Mouse (Mus musculus) liver, embryonic 13.5 days (tissue): ENCODE results near the gene Tmem106a. TPM values are rescaled to one million over a fixed set of nuclear protein-coding genes. Genes with fewer than 3 reads are reported as not detected.
A peak's percentile ranks its signal among the peaks of the same experiment; 100 is the strongest.
"Not testable (repeated sequence)": the region's sequence is repeated elsewhere in the genome, so short reads cannot be mapped to it uniquely, and the experiment has no call there.

Experiments
- ATAC-seq: fragments of 200-750 bp; cut with Nextera tagmentation; 2 replicates; pipeline ENCODE4 v1.8.0; 2017; ENCODE audit warnings: low read depth, mild to moderate bottlenecking, moderate number of reproducible peaks, moderate library complexity
- DNase-seq: peaks from one replicate; pipeline ENCODE4 v3.0.0; 2022
- H3K27ac ChIP-seq: fragments of 300-500 bp; sonication (generic); 2 replicates; pipeline ENCODE4 v1.5.1; 2015; ENCODE audit warnings: moderate library complexity, mild to moderate bottlenecking, inconsistent platforms
- H3K27me3 ChIP-seq: fragments of 300-500 bp; sonication (generic); 2 replicates; pipeline ENCODE4 v1.6.1; 2015; ENCODE audit warnings: mild to moderate bottlenecking, inconsistent platforms
- H3K36me3 ChIP-seq: fragments of 300-500 bp; sonication (generic); 2 replicates; pipeline ENCODE4 v1.6.1; 2015; ENCODE audit warnings: mild to moderate bottlenecking, inconsistent platforms
- H3K4me1 ChIP-seq: fragments of 300-500 bp; sonication (generic); replicated peaks from 2 replicates; pipeline ENCODE4 v1.6.1; 2015; ENCODE audit warnings: inconsistent platforms
- H3K4me2 ChIP-seq: fragments of 300-500 bp; sonication (generic); 2 replicates; pipeline ENCODE4 v1.6.1; 2015; ENCODE audit warnings: inconsistent platforms, mild to moderate bottlenecking, moderate library complexity
- H3K4me3 ChIP-seq: fragments of 300-500 bp; sonication (generic); replicated peaks from 2 replicates; pipeline ENCODE4 v1.5.1; 2015; ENCODE audit warnings: mild to moderate bottlenecking, inconsistent platforms
- H3K9ac ChIP-seq: fragments of 300-500 bp; sonication (generic); 2 replicates; pipeline ENCODE4 v1.6.1; 2015; ENCODE audit warnings: mild to moderate bottlenecking, inconsistent platforms
- H3K9me3 ChIP-seq: fragments of 300-500 bp; sonication (generic); replicated peaks from 2 replicates; pipeline ENCODE4 v1.6.1; 2016; ENCODE audit warnings: inconsistent platforms
- WGBS: fragments of 180-500 bp; shearing (Covaris S2); methylation state at CpG from one replicate; pipeline ENCODE4 v1.1.7; 2015; ENCODE audit not compliant: insufficient replicate concordance; 5-methylcytosine and 5-hydroxymethylcytosine counted together
- polyA plus RNA-seq: library from polyadenylated mRNA; unstranded; fragments of >200 nt; fragmentation: Nextera tagmentation; extraction: Ambion mirVana; gene quantifications from 2 replicates; pipeline ENCODE4 v1.2.1, GENCODE M21; 2015

Gene Tmem106a
- polyA plus RNA-seq, 1 experiment from 2014 or later, result 5.7 TPM

GRCm38 (mm10) chr11:101568421-101568820 is 13.6 kb upstream of the Tmem106a start:
- no peak overlapping the region for H3K4me2 ChIP-seq
- H3K27ac ChIP-seq, result no peak overlapping the region
- H3K9me3 ChIP-seq, result no peaks in the 10 kb centered on the region
- ATAC-seq (no peak), DNase-seq (no peak)
- WGBS, result 78% methylated on average over 3 of the region's 3 CpGs
- peaks cover 96% of the 10 kb centered on the region for H3K36me3 ChIP-seq
- H3K4me1 ChIP-seq, result no peaks in the 10 kb centered on the region
- no peak overlapping the region for H3K4me3 ChIP-seq
- no peak overlapping the region for H3K9ac ChIP-seq
- no peaks in the 10 kb centered on the region for H3K27me3 ChIP-seq

DNA sequence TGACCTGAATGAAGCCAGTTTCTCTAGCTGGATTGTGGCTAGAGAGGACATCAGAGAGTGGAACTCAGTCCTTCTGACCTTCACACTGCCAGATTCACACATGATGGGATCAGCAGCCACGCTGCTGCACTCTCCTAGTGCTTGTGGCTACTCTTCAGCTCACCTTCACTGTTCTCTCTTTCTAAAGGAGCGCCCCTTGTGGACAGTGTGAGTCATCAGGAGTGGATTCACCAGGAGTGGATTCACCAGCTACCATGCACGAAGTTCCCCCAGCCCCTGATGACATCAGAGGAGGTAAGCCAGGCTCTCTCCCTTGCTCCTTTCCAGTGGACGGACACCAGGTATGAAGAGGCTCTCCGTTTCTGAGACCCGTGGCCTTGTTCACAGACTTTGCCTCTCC is 5.9 kb upstream of the Tmem106a start:
- H3K4me2 ChIP-seq, result no peak overlapping the region
- no peaks in the 10 kb centered on the region for H3K9me3 ChIP-seq
- ATAC-seq (no peak), DNase-seq (no peak)
- 73% methylated on average over 6 of the region's 6 CpGs for WGBS
- peaks cover under 1% of the 10 kb centered on the region for H3K4me1 ChIP-seq
- H3K27me3 ChIP-seq, result no peaks in the 10 kb centered on the region
- peaks cover 91% of the 10 kb centered on the region for H3K36me3 ChIP-seq
- H3K27ac ChIP-seq, result no peak overlapping the region
- no peak overlapping the region for H3K9ac ChIP-seq
- H3K4me3 ChIP-seq, result no peak overlapping the region

DNA sequence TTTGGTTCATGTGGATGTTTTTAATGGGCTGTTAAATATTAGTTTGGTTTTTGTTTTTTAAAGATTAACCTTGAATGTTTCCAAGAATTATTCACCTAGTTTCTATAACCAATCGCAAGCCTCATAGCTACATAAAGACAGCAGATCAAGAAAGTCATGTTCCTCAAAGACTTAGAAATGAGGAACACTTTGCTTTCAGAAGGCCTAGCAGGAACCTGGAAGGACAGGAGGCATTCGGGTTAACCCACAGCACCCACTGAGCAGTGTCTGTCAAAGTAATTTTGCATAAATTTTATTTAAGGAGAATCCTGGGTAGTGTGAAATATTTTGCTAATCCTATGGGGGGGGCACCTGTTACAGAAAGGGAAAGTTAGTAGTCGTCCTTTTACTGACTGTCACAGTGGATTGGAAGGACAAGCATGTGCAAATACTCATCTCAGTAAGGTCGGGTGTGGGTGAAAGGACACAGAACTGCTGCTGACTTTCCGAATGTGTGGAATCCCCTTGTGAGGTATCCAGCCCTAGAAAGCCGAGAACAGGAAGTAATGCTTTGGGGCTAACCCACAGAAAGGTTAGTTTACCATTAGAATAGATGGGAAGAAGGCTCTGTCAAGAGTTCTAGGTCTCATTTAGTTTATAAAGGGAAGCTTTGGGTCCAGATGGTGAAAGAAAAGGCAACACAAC is 819 bp upstream of the Tmem106a start:
- no peak overlapping the region for H3K4me3 ChIP-seq
- H3K4me2 ChIP-seq, result peak overlapping the region; percentile 71
- H3K27ac ChIP-seq, result peak overlapping the region; percentile 4; the same call in 1 of the 2 replicates

DNA sequence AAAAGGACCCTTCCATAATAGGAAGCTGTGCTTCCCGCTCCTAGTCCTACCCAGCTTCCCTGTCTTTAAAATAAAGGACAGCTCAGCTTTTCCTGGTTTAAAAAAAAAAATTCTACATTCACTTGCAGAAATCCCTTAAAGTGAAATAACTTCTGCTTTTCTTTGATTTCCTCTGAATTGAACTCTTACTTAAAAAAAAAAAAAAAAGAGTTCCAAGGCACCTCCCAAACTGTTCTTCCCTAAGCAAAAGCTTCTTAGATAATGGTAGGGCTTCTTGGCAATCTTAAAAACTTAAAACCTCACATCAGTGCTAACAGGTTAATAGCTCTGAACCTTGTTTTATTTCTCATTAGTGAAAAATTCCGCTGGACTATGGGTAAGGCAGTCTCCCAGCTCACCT is 1.2 kb downstream of the Tmem106a start:
- 85% methylated on average over 2 of the region's 2 CpGs for WGBS

More for the DNA sequence above, 819 bp upstream of the Tmem106a start:
- H3K4me1 ChIP-seq, result peaks cover 19% of the 10 kb centered on the region
- H3K9ac ChIP-seq, result no peak overlapping the region
- 58% methylated on average over 6 of the region's 6 CpGs for WGBS
- no peaks in the 10 kb centered on the region for H3K9me3 ChIP-seq
- no peak for ATAC-seq
- H3K27me3 ChIP-seq, result no peaks in the 10 kb centered on the region
- DNase-seq, result no peak
- peaks cover 45% of the 10 kb centered on the region for H3K36me3 ChIP-seq

DNA sequence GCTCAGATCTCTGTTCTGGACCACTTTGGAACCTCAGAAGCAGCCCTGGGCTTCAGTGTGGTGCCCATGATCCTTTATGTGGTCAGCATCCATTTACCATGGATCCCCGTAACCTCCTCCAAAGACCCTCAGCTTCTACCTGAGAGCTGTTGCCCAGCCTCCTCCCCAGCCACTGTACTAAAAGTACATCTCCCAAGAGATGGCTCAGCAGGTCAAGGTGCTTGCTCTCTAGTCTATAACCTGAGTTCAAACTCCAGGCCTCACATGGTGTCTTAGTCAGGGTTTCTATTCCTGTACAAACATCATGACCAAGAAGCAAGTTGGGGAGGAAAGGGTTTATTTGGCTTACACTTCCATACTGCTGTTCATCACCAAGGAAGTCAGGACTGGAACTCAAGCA is 3.0 kb downstream of the Tmem106a start:
- H3K4me2 ChIP-seq, DNase-seq, H3K4me3 ChIP-seq, ATAC-seq, H3K27me3 ChIP-seq, H3K27ac ChIP-seq, H3K9me3 ChIP-seq, H3K9ac ChIP-seq: not testable (repeated sequence)
- 75% methylated on average over 1 of the region's 1 CpGs for WGBS
- Histone ChIP-seq H3K36me3 (peaks cover 19% of the 10 kb centered on the region), H3K4me1 (peaks cover 31% of the 10 kb centered on the region)

More for the DNA sequence above, 1.2 kb downstream of the Tmem106a start:
- ATAC-seq (no peak), DNase-seq (no peak)
- no peaks in the 10 kb centered on the region for H3K9me3 ChIP-seq
- peaks cover 30% of the 10 kb centered on the region for H3K36me3 ChIP-seq
- H3K27me3 ChIP-seq, result no peaks in the 10 kb centered on the region
- peaks cover 19% of the 10 kb centered on the region for H3K4me1 ChIP-seq
- no peak overlapping the region for H3K4me3 ChIP-seq
- H3K9ac ChIP-seq, result no peak overlapping the region
- no peak overlapping the region for H3K27ac ChIP-seq
- H3K4me2 ChIP-seq, result no peak overlapping the region

DNA sequence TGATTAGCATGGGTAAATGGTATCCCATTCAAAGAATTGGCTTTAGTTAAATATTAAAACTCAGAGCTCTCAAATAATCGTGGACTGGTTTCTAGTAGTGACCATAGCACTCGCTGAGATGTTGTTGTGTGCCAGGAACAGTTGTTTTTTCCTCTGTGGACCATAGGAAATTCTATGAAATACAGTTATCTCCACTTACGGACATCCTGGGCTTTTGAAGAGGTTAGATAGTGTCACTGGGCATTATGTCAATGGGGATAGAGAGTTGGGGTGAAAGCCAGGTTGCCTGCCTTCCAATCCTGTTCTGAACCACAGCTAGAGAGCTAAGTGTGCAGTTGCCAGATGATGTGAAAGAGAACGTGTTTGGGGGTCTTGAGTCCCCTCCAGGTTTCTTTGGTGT is 3.8 kb downstream of the Tmem106a start:
- H3K36me3 ChIP-seq, result peaks cover 11% of the 10 kb centered on the region
- DNase-seq (no peak), ATAC-seq (no peak)
- H3K27ac ChIP-seq, result no peak overlapping the region
- H3K4me2 ChIP-seq, result no peak overlapping the region
- no peaks in the 10 kb centered on the region for H3K9me3 ChIP-seq
- no peak overlapping the region for H3K9ac ChIP-seq
- no peak overlapping the region for H3K4me3 ChIP-seq
- H3K27me3 ChIP-seq, result no peaks in the 10 kb centered on the region
- peaks cover 32% of the 10 kb centered on the region for H3K4me1 ChIP-seq
- 50% methylated on average over 4 of the region's 4 CpGs for WGBS

- Histone ChIP-seq H3K27me3 (no peaks in the 10 kb centered on the region), H3K9ac (no peak overlapping the region), H3K4me3 (no peak overlapping the region), H3K9me3 (no peaks in the 10 kb centered on the region), H3K27ac (no peak overlapping the region), H3K36me3 (peaks cover 6% of the 10 kb centered on the region; the same call in 1 of the 2 replicates), H3K4me1 (peaks cover 16% of the 10 kb centered on the region), H3K4me2 (no peak overlapping the region)
- no peak for ATAC-seq
- DNase-seq, result no peak
- WGBS, result 82% methylated on average over 10 of the region's 10 CpGs
Measured at GRCm38 (mm10) chr11:101587676-101588075, 5.6 kb downstream of the Tmem106a start.

- Histone ChIP-seq H3K4me3 (no peak overlapping the region), H3K4me1 (peaks cover 13% of the 10 kb centered on the region), H3K36me3 (peaks cover 6% of the 10 kb centered on the region; the same call in 1 of the 2 replicates), H3K4me2 (no peak overlapping the region), H3K27me3 (0 out of 2 replicates have a peak, but pooled peaks cover 5% of the 10 kb centered on the region), H3K9ac (0 out of 2 replicates have a peak overlapping the region, but pooled peaks have one; percentile 5), H3K9me3 (no peaks in the 10 kb centered on the region), H3K27ac (no peak overlapping the region)
- ATAC-seq (0 out of 2 replicates have a peak, but pooled peaks have one; percentile 20), DNase-seq (no peak)
- WGBS, result 76% methylated on average over 7 of the region's 7 CpGs
Measured at GRCm38 (mm10) chr11:101588868-101589267, 6.8 kb downstream of the Tmem106a start.

- WGBS, result 26% methylated on average over 5 of the region's 5 CpGs
- Histone ChIP-seq H3K4me1 (peaks cover 13% of the 10 kb centered on the region), H3K4me2 (no peak overlapping the region), H3K27ac (no peak overlapping the region), H3K27me3 (0 out of 2 replicates have a peak, but pooled peaks cover 5% of the 10 kb centered on the region), H3K9me3 (no peaks in the 10 kb centered on the region), H3K9ac (0 out of 2 replicates have a peak overlapping the region, but pooled peaks have one; percentile 5), H3K4me3 (no peak overlapping the region), H3K36me3 (peaks cover 6% of the 10 kb centered on the region; the same call in 1 of the 2 replicates)
- ATAC-seq, result no peak
- DNase-seq, result peak; percentile 39
Measured at GRCm38 (mm10) chr11:101589444-101589843, 7.4 kb downstream of the Tmem106a start.

DNA sequence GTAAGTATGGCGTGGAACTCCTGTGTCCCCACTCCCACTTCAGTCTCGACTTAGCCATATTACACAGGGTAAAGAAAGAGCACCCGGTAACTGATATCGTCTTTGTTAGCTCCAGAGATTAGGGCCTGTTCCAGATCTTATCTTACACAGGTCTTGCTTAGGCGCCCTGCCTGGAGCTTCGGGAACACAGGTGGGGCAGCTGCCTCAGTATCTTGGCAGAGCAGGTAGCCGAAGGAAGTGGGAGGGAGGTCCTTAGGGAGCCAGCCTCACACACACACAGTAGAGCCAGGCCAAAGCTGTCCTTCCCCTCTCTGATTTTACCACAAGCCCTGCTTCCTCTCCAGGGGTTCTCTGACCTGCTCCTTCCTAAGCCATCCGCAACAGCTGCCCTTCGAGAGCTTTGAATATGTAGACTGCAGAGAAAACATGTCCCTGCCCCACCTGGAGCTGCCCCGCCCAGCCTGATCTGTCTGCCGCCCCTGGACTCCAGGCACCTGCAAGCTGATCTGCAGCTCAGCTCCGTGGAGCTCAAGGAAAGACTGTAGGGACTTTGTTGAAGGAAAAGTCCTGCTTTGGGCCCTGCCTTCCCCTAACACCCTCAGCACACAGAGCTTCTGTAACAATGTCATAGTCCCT is 8.1 kb downstream of the Tmem106a start:
- no peak for ATAC-seq

GRCm38 (mm10) chr11:101599156-101599555 is 17.1 kb downstream of the Tmem106a start, which contains the start of gene Gm11634:
TSS of gene Gm11634 (minus strand) at chr11:101599256.
- H3K27me3 ChIP-seq, result peaks cover 18% of the 10 kb centered on the region
- no peak within 1 kb of the TSS for H3K27ac ChIP-seq
- H3K9me3 ChIP-seq, result no peaks in the 10 kb centered on the region
- H3K36me3 ChIP-seq, result no peaks in the 10 kb centered on the region
- no peak within 1 kb of the TSS for H3K4me2 ChIP-seq
- DNase-seq (no peak), ATAC-seq (no peak)
- no peak within 1 kb of the TSS for H3K4me3 ChIP-seq
- H3K4me1 ChIP-seq, result peaks cover 3% of the 10 kb centered on the region
- WGBS, result 64% methylated on average over 6 of the region's 6 CpGs
- no peak within 1 kb of the TSS for H3K9ac ChIP-seq

More for the DNA sequence above, 8.1 kb downstream of the Tmem106a start:
- 60% methylated on average over 12 of the region's 12 CpGs for WGBS
- Histone ChIP-seq H3K27ac (no peak overlapping the region), H3K9me3 (no peaks in the 10 kb centered on the region), H3K4me3 (no peak overlapping the region), H3K27me3 (0 out of 2 replicates have a peak, but pooled peaks cover 5% of the 10 kb centered on the region), H3K4me1 (peaks cover 13% of the 10 kb centered on the region), H3K9ac (no peak overlapping the region), H3K4me2 (no peak overlapping the region), H3K36me3 (peaks cover 6% of the 10 kb centered on the region; the same call in 1 of the 2 replicates)
- DNase-seq, result no peak
